Mouse (Mus musculus) lung, postnatal 0 days (tissue): ENCODE data around the gene Gucy1a1. TPM values are rescaled to one million over a fixed set of nuclear protein-coding genes. Genes with fewer than 3 reads are reported as not detected.
A peak's percentile ranks its signal among the peaks of the same experiment; 100 is the strongest.

Source experiments
- ATAC-seq: fragments of 200-750 bp; cut with Nextera tagmentation; 2 replicates; pipeline ENCODE4 v1.8.0; 2017; ENCODE audit warnings: moderate library complexity
- DNase-seq: peaks from one replicate; pipeline ENCODE4 v3.0.0-alpha.2; 2016; ENCODE audit warnings: low spot score
- H3K27ac ChIP-seq: fragments of 300-500 bp; sonication (generic); 2 replicates; pipeline ENCODE4 v1.5.1; 2014; ENCODE audit warnings: antibody characterized with exemption, mild to moderate bottlenecking, low read length, mixed read lengths
- H3K27me3 ChIP-seq: fragments of 300-500 bp; sonication (generic); replicated peaks from 2 replicates; pipeline ENCODE4 v1.6.1; 2014; ENCODE audit warnings: low read length, mixed read lengths; ENCODE audit not compliant: insufficient read depth
- H3K36me3 ChIP-seq: fragments of 300-500 bp; sonication (generic); 2 replicates; pipeline ENCODE4 v1.6.1; 2014; ENCODE audit warnings: low read length, mixed read lengths; ENCODE audit not compliant: insufficient read depth
- H3K4me1 ChIP-seq: fragments of 300-500 bp; sonication (generic); 2 replicates; pipeline ENCODE4 v1.6.1; 2014; ENCODE audit warnings: antibody characterized with exemption, low read depth, low read length, mixed read lengths; ENCODE audit not compliant: insufficient read depth
- H3K4me2 ChIP-seq: fragments of 300-500 bp; sonication (generic); replicated peaks from 2 replicates; pipeline ENCODE4 v1.6.1; 2014; ENCODE audit warnings: low read depth, mild to moderate bottlenecking, low read length, moderate library complexity, mixed read lengths
- H3K4me3 ChIP-seq: fragments of 300-500 bp; sonication (generic); 2 replicates; pipeline ENCODE4 v1.5.1; 2014; ENCODE audit warnings: low read depth, low read length
- H3K9ac ChIP-seq: fragments of 300-500 bp; sonication (generic); replicated peaks from 2 replicates; pipeline ENCODE4 v1.6.1; 2014; ENCODE audit warnings: low read depth, mild to moderate bottlenecking
- H3K9me3 ChIP-seq: fragments of 300-500 bp; sonication (generic); 2 replicates; pipeline ENCODE4 v1.6.1; 2016; ENCODE audit warnings: low read length, mixed read lengths
- CTCF ChIP-seq: IDR thresholded peaks from 2 replicates; pipeline ENCODE4 v1.5.1; 2016; ENCODE audit warnings: antibody characterized with exemption, mild to moderate bottlenecking
- EP300 ChIP-seq: IDR thresholded peaks from 2 replicates; pipeline ENCODE4 v1.6.1; 2016; ENCODE audit warnings: antibody characterized with exemption, mild to moderate bottlenecking, control low read depth
- WGBS: fragments of 180-500 bp; shearing (Covaris S2); extraction: QIAGEN DNeasy Blood & Tissue Kit; methylation state at CpG from one replicate; pipeline ENCODE4 v1.1.7; 2014; 5-methylcytosine and 5-hydroxymethylcytosine counted together
- polyA plus RNA-seq: library from polyadenylated mRNA; unstranded; fragments of >200 nt; fragmentation: Nextera tagmentation; extraction: Ambion mirVana; gene quantifications from 2 replicates; pipeline ENCODE4 v1.2.1, GENCODE M21; 2015

Gene Gucy1a1
- polyA plus RNA-seq, 1 experiment from 2014 or later = 101 TPM

DNA sequence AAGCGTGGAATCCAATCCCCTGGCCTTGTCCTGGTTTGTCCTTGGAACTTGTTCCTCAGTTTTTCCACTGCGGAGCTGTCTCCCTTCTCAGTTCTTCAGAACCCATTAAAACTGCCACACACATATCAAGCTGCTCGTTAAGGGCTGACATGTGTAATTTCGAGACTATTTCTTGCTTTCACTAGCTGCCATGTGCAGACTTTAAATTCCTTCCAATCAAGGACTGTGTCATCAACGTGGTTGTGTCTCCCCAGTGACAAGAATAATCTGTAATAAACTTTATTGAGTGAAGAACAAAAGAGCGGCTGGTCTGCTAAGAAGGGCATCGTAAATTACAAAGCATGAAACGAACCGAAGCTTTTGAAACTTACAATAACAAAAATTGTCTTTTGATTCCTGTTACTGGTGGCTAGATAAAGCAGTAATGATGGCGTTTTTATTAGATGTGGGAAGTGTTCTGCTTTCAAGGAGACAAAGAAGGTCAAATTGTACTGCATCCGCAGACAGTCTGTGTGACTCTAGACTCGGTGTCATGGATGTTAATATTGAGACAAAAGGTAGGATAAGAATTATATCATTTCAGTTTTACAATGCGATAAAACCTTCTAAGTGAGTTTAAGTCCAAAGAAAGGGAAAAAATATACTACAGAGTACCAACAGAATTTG, 7.5 kb downstream of the Gucy1a1 start:
- DNase-seq = no peak
- Histone ChIP-seq H3K9ac (no peak overlapping the region; the same call in 1 of the 2 replicates), H3K27me3 (no peaks in the 10 kb centered on the region), H3K4me3 (no peak overlapping the region), H3K4me2 (no peak overlapping the region), H3K4me1 (no peaks in the 10 kb centered on the region), H3K36me3 (no peaks in the 10 kb centered on the region), H3K9me3 (no peaks in the 10 kb centered on the region), H3K27ac (no peak overlapping the region)
- ATAC-seq = no peak
- TF ChIP-seq EP300 (no peak), CTCF (no peak)
- WGBS = 61% methylated on average over 13 of the region's 13 CpGs

DNA sequence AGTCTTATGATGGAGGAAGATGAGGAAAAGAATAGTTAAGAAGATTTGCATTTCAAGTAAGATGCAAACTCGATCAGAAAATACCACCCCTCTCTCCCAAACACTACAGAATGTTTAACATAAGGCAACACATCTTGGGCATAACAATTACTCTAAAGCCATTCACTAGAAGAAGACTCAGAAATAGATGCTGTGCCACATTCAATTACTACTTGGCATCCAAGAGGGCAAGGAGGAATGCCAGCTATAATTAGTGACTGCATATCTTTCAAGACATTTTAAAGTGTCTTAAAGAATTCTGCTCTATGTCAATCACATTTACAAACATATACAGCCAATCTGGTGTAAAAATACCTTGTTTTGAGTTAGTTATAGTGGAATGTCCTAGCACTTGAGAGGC, 10.1 kb downstream of the Gucy1a1 start:
- ATAC-seq (no peak), DNase-seq (no peak)
- H3K4me1 ChIP-seq = no peaks in the 10 kb centered on the region
- H3K9ac ChIP-seq = no peak overlapping the region
- H3K36me3 ChIP-seq = no peaks in the 10 kb centered on the region
- 85% methylated on average over 1 of the region's 1 CpGs for WGBS
- no peaks in the 10 kb centered on the region for H3K9me3 ChIP-seq
- H3K4me3 ChIP-seq = no peak overlapping the region
- no peak overlapping the region for H3K27ac ChIP-seq
- no peaks in the 10 kb centered on the region for H3K27me3 ChIP-seq
- no peak for TF ChIP-seq EP300
- no peak for TF ChIP-seq CTCF
- no peak overlapping the region for H3K4me2 ChIP-seq

DNA sequence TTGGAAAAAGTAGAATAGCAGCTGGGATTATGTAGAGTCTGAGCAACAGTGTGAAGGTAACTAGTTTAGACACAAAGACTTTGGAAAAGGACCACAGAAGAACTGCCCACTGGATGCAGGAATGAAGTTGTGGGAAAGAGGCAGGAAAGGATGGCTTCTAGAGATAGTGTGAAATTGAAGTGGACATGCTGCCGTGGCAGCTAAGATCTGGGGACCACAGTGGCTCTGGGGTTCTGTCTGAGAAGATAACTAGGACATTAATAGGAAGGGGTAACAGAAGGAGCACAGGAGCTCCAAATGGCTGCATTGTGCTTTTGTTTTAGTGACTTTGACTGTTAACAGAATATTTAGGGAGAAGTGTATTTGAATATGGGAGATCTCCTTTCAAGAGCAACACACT, 16.3 kb downstream of the Gucy1a1 start:
- ATAC-seq (no peak), DNase-seq (no peak)
- no peaks in the 10 kb centered on the region for H3K4me1 ChIP-seq
- H3K36me3 ChIP-seq = no peaks in the 10 kb centered on the region
- no peak for TF ChIP-seq EP300
- no peak for TF ChIP-seq CTCF
- H3K27ac ChIP-seq = no peak overlapping the region
- 61% methylated on average over 1 of the region's 1 CpGs for WGBS
- no peak overlapping the region for H3K4me3 ChIP-seq
- H3K9ac ChIP-seq = no peak overlapping the region
- H3K9me3 ChIP-seq = no peaks in the 10 kb centered on the region
- H3K4me2 ChIP-seq = no peak overlapping the region
- H3K27me3 ChIP-seq = no peaks in the 10 kb centered on the region

DNA sequence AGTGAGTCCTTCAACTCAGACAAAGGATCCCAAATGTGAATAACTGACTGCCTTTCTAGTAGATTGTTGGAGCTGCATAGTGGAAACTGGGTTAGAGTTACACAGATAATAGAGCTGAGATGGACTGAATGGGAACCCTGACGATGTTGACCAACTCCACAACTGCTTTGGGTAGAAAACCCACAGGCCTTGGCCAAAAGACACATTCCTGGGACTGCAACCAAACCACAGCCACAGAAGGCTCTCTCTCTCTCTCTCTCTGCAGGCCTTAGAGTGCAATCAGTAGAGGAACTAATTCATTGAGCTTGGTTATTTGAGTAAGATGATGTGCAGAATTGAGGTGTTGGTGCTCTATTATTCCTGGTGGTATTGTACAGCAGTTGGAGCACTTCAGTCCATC, 21.0 kb downstream of the Gucy1a1 start:
- Histone ChIP-seq H3K4me3 (no peak overlapping the region), H3K4me1 (no peaks in the 10 kb centered on the region), H3K27ac (no peak overlapping the region), H3K4me2 (no peak overlapping the region), H3K36me3 (no peaks in the 10 kb centered on the region), H3K27me3 (no peaks in the 10 kb centered on the region), H3K9ac (no peak overlapping the region), H3K9me3 (no peaks in the 10 kb centered on the region)
- TF ChIP-seq CTCF = no peak
- TF ChIP-seq EP300 = no peak
- DNase-seq = no peak
- no peak for ATAC-seq
- 68% methylated on average over 1 of the region's 1 CpGs for WGBS

DNA sequence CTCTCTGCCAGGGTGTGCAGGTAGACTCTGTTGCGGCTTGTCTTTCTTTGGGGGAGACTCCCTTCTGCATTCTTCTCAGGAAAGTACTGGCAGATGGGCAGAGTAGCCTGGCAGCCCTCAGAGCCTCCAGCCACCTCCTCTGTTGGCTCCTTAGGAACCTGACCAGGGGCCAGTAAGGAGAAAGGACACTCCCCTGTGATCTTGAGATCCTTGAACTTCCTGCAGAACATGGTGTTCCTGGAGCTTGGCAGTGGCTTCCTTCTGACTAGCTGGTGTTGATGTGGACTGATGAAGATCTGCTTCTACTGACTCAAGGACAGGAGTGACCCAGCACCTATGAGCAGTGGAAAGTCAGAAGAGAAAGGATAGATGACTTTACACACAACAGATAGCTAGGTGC, 26.7 kb downstream of the Gucy1a1 start:
- TF ChIP-seq CTCF (no peak), EP300 (no peak)
- Histone ChIP-seq H3K4me1 (no peaks in the 10 kb centered on the region), H3K27ac (no peak overlapping the region), H3K36me3 (no peaks in the 10 kb centered on the region), H3K27me3 (no peaks in the 10 kb centered on the region), H3K9ac (no peak overlapping the region), H3K4me2 (no peak overlapping the region), H3K9me3 (no peaks in the 10 kb centered on the region), H3K4me3 (no peak overlapping the region)
- no peak for ATAC-seq
- WGBS = 75% methylated on average over 1 of the region's 1 CpGs
- DNase-seq = no peak

DNA sequence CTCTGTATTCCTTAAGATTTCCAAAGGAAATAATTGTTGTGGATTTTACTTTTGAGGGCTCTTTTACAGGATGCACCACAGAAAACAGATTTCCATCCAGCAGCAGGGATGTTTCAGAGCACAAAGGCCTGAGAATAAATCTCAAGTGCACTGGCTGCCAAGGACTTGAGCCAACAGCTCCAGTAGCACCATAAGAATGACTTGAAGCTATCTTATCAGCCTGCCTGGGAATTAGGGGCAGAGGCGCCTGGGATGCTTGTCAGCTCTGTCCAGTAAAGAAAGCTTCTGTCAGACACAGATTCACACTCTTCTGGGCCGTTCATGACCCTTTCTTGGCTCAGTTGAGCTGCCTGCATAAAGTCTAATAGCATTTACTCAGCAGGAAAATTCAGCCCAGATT, 33.1 kb downstream of the Gucy1a1 start:
- TF ChIP-seq CTCF = no peak
- peak; percentile 42 for TF ChIP-seq EP300
- WGBS = 48% methylated on average over 2 of the region's 2 CpGs
- H3K27ac ChIP-seq = no peak overlapping the region
- H3K4me2 ChIP-seq = no peak overlapping the region
- no peak overlapping the region for H3K9ac ChIP-seq
- H3K4me1 ChIP-seq = 0 out of 2 replicates have a peak, but pooled peaks cover 2% of the 10 kb centered on the region
- no peaks in the 10 kb centered on the region for H3K9me3 ChIP-seq
- DNase-seq (peak; percentile 77), ATAC-seq (peak; percentile 75)
- H3K4me3 ChIP-seq = no peak overlapping the region
- no peaks in the 10 kb centered on the region for H3K27me3 ChIP-seq
- no peaks in the 10 kb centered on the region for H3K36me3 ChIP-seq
